14 mouse cellular contexts compared by ENCODE assay signal in genomic region chr1:41276303-41276702, GRCm38 (mm10).
"Had no signal": no experiment of that assay in that cellular context is flagged by ENCODE, and none has a peak within 500 bp of the region (broad histone marks: within the 10 kb centered on the region; RNA-seq: fewer than 3 reads in every experiment).

No protein-coding gene starts in this region.

- DNase-seq: kidney, adult 8-10 months; kidney, postnatal 25 days; lung, adult 2 months; lung, postnatal 4 days; right cerebral cortex, adult 18-20 months; right cerebral cortex, postnatal 25 days; thymus, postnatal 4 days had no signal

- H3K9ac ChIP-seq: liver, embryonic 15.5 days; neural tube, embryonic 15.5 days had no signal

- H3K27me3 ChIP-seq: liver, embryonic 15.5 days; neural tube, embryonic 15.5 days had no signal

- H3K4me2 ChIP-seq: liver, embryonic 11.5 days; liver, embryonic 15.5 days had no signal

- H3K4me3 ChIP-seq: left cerebral cortex, adult 2 months; liver, embryonic 15.5 days; myocyte; neural tube, embryonic 15.5 days had no signal

- H3K4me1 ChIP-seq: liver, embryonic 15.5 days had no signal

- ATAC-seq: lung, postnatal 0 days had no signal

- H3K9me3 ChIP-seq: limb, embryonic 10.5 days; liver, embryonic 15.5 days; neural tube, embryonic 15.5 days had no signal

- H3K27ac ChIP-seq: left cerebral cortex, adult 2 months; liver, embryonic 15.5 days; neural tube, embryonic 15.5 days had no signal

- H3K36me3 ChIP-seq: limb, embryonic 10.5 days; liver, embryonic 15.5 days; neural tube, embryonic 15.5 days had no signal
